Mouse (Mus musculus) limb, embryonic 12.5 days (tissue): ENCODE results near the gene Gm4981. TPM values are rescaled to one million over a fixed set of nuclear protein-coding genes. Genes with fewer than 3 reads are reported as not detected.
A peak's percentile ranks its signal among the peaks of the same experiment; 100 is the strongest.
"Not testable (repeated sequence)": the region's sequence is repeated elsewhere in the genome, so short reads cannot be mapped to it uniquely, and the experiment has no call there.

ENCODE experiments used
- ATAC-seq: fragments of 200-750 bp; cut with Nextera tagmentation; 2 replicates; pipeline ENCODE4 v1.8.0; 2017; ENCODE audit warnings: low read depth, moderate TSS enrichment; ENCODE audit not compliant: insufficient number of reproducible peaks, insufficient read depth, low FRiP score, low TSS enrichment
- H3K27ac ChIP-seq: fragments of 300-500 bp; sonication (generic); 2 replicates; pipeline ENCODE4 v1.5.1; 2016; ENCODE audit warnings: mild to moderate bottlenecking, moderate library complexity
- H3K27me3 ChIP-seq: fragments of 300-500 bp; sonication (generic); 2 replicates; pipeline ENCODE4 v1.6.1; 2016; ENCODE audit warnings: mild to moderate bottlenecking, moderate library complexity
- H3K36me3 ChIP-seq: fragments of 300-500 bp; sonication (generic); 2 replicates; pipeline ENCODE4 v1.6.1; 2016; ENCODE audit warnings: mild to moderate bottlenecking, moderate library complexity
- H3K4me1 ChIP-seq: fragments of 300-500 bp; sonication (generic); replicated peaks from 2 replicates; pipeline ENCODE4 v1.6.1; 2016
- H3K4me2 ChIP-seq: fragments of 300-500 bp; sonication (generic); 2 replicates; pipeline ENCODE4 v1.6.1; 2016; ENCODE audit warnings: mild to moderate bottlenecking, moderate library complexity
- H3K4me3 ChIP-seq: fragments of 300-500 bp; sonication (generic); replicated peaks from 2 replicates; pipeline ENCODE4 v1.5.1; 2016; ENCODE audit warnings: mild to moderate bottlenecking
- H3K9ac ChIP-seq: fragments of 300-500 bp; sonication (generic); replicated peaks from 2 replicates; pipeline ENCODE4 v1.6.1; 2016; ENCODE audit warnings: mild to moderate bottlenecking, moderate library complexity
- H3K9me3 ChIP-seq: fragments of 300-500 bp; sonication (generic); 2 replicates; pipeline ENCODE4 v1.6.1; 2016; ENCODE audit warnings: mild to moderate bottlenecking, moderate library complexity
- WGBS: fragments of 180-500 bp; shearing (Covaris S2); methylation state at CpG from one replicate; pipeline ENCODE4 v1.1.7; 2016; 5-methylcytosine and 5-hydroxymethylcytosine counted together
- polyA plus RNA-seq: library from polyadenylated mRNA; unstranded; fragments of >200 nt; fragmentation: Nextera tagmentation; extraction: Ambion mirVana; gene quantifications from 2 replicates; pipeline ENCODE4 v1.2.1, GENCODE M21; 2016

Gene Gm4981
- polyA plus RNA-seq, 1 experiment from 2014 or later: not detected

- H3K4me3 ChIP-seq, H3K27me3 ChIP-seq, H3K27ac ChIP-seq, H3K4me2 ChIP-seq, H3K36me3 ChIP-seq, H3K4me1 ChIP-seq, H3K9ac ChIP-seq: not testable (repeated sequence)
- peaks cover 34% of the 10 kb centered on the region for H3K9me3 ChIP-seq
- ATAC-seq: peak; percentile 56
- 87% methylated on average over 8 of the region's 8 CpGs for WGBS
Observed at GRCm38 (mm10) chr10:58232641-58232969, 3.9 kb downstream of the Gm4981 start, which contains the start of gene Duxf3. TSS of gene Duxf3 (minus strand) at chr10:58232675.

- not testable (repeated sequence) for H3K4me3 ChIP-seq, H3K36me3 ChIP-seq, H3K4me2 ChIP-seq, H3K9ac ChIP-seq, H3K27ac ChIP-seq, H3K27me3 ChIP-seq, H3K4me1 ChIP-seq
- ATAC-seq: peak; percentile 83
- peaks cover 34% of the 10 kb centered on the region for H3K9me3 ChIP-seq
- WGBS: 87% methylated on average over 35 of the region's 35 CpGs
Observed at GRCm38 (mm10) chr10:58231779-58232640, 4.5 kb downstream of the Gm4981 start.

DNA sequence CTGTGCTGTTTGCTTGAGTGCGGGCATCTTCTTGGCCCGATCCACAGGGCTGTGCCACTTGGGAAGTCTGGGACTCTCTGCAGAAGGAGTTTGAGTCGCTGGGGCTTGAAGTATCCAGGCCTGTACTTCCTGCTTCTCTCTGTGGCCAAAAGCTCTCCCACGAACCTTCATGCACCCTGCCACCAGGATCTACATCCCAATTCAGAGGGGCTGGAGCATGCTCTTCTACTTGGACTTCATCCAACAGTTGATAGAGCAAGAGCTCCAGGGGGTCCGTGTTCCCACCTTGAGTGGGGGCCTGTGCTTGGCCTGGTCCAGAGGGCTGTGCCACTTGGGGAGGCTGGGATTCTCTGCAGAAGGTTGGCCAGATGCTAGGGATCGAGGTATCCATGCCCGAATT, 5.4 kb downstream of the Gm4981 start:
- not testable (repeated sequence) for H3K4me1 ChIP-seq, H3K9ac ChIP-seq, H3K4me3 ChIP-seq, H3K4me2 ChIP-seq, H3K27me3 ChIP-seq, H3K27ac ChIP-seq, H3K36me3 ChIP-seq
- ATAC-seq: peak; percentile 34
- H3K9me3 ChIP-seq: peaks cover 26% of the 10 kb centered on the region
- WGBS: 80% methylated on average over 5 of the region's 7 CpGs

GRCm38 (mm10) chr10:58230021-58230420, 6.5 kb downstream of the Gm4981 start:
- H3K27me3 ChIP-seq, H3K9ac ChIP-seq, H3K4me3 ChIP-seq, H3K4me1 ChIP-seq, H3K4me2 ChIP-seq, H3K27ac ChIP-seq, ATAC-seq, H3K36me3 ChIP-seq: not testable (repeated sequence)
- H3K9me3 ChIP-seq: peaks cover 19% of the 10 kb centered on the region
- WGBS: 58% methylated on average over 3 of the region's 3 CpGs

GRCm38 (mm10) chr10:58227798-58228197, 8.7 kb downstream of the Gm4981 start:
- not testable (repeated sequence) for H3K27me3 ChIP-seq
- WGBS: 82% methylated on average over 3 of the region's 6 CpGs

GRCm38 (mm10) chr10:58226357-58226756, 10.1 kb downstream of the Gm4981 start:
- H3K4me3 ChIP-seq, H3K4me2 ChIP-seq, H3K27me3 ChIP-seq, H3K9ac ChIP-seq, H3K27ac ChIP-seq, H3K4me1 ChIP-seq, H3K36me3 ChIP-seq, H3K9me3 ChIP-seq, ATAC-seq: not testable (repeated sequence)
- whole genome bisulfite sequencing: 75% methylated on average over 4 of the region's 4 CpGs

More at GRCm38 (mm10) chr10:58227798-58228197, 8.7 kb downstream of the Gm4981 start:
- not testable (repeated sequence) for H3K9ac ChIP-seq, H3K4me1 ChIP-seq, H3K4me2 ChIP-seq, ATAC-seq, H3K36me3 ChIP-seq, H3K27ac ChIP-seq, H3K4me3 ChIP-seq
- H3K9me3 ChIP-seq: peaks cover 16% of the 10 kb centered on the region

- not testable (repeated sequence) for H3K36me3 ChIP-seq, ATAC-seq, H3K27me3 ChIP-seq, H3K4me3 ChIP-seq, H3K27ac ChIP-seq, H3K4me1 ChIP-seq, H3K9ac ChIP-seq, H3K9me3 ChIP-seq, H3K4me2 ChIP-seq
- 85% methylated on average over 18 of the region's 18 CpGs for WGBS
Observed at GRCm38 (mm10) chr10:58224827-58225785, 11.4 kb downstream of the Gm4981 start, which contains the start of gene AW822073. TSS of gene AW822073 (minus strand) at chr10:58224930.

GRCm38 (mm10) chr10:58223972-58224805, 12.3 kb downstream of the Gm4981 start:
- 83% methylated on average over 31 of the region's 31 CpGs for WGBS
- not testable (repeated sequence) for H3K4me2 ChIP-seq, ATAC-seq

GRCm38 (mm10) chr10:58223161-58223560, 13.3 kb downstream of the Gm4981 start:
- not testable (repeated sequence) for H3K9ac ChIP-seq, H3K36me3 ChIP-seq, ATAC-seq, H3K4me2 ChIP-seq, H3K9me3 ChIP-seq, H3K27me3 ChIP-seq, H3K4me3 ChIP-seq, H3K27ac ChIP-seq, H3K4me1 ChIP-seq
- 79% methylated on average over 4 of the region's 6 CpGs for WGBS

More at GRCm38 (mm10) chr10:58223972-58224805, 12.3 kb downstream of the Gm4981 start:
- H3K9me3 ChIP-seq, H3K27ac ChIP-seq, H3K9ac ChIP-seq, H3K27me3 ChIP-seq, H3K4me3 ChIP-seq, H3K36me3 ChIP-seq, H3K4me1 ChIP-seq: not testable (repeated sequence)

GRCm38 (mm10) chr10:58221571-58221970, 14.9 kb downstream of the Gm4981 start:
- ATAC-seq, H3K4me3 ChIP-seq, H3K4me1 ChIP-seq, H3K9ac ChIP-seq, H3K4me2 ChIP-seq, H3K36me3 ChIP-seq, H3K9me3 ChIP-seq, H3K27me3 ChIP-seq, H3K27ac ChIP-seq: not testable (repeated sequence)
- WGBS: 90% methylated on average over 2 of the region's 2 CpGs
